Mouse (Mus musculus): ENCODE measurements at regions not wholly inside any gene's neighbourhood (a gene's known extent, or its start where the extent isn't known, plus 50 kb on each side); places are given as distances from the start of the nearest gene placed in this dataset.
"Not testable (repeated sequence)": the region's sequence is repeated elsewhere in the genome, so short reads cannot be mapped to it uniquely, and the experiment has no call there.

DNA sequence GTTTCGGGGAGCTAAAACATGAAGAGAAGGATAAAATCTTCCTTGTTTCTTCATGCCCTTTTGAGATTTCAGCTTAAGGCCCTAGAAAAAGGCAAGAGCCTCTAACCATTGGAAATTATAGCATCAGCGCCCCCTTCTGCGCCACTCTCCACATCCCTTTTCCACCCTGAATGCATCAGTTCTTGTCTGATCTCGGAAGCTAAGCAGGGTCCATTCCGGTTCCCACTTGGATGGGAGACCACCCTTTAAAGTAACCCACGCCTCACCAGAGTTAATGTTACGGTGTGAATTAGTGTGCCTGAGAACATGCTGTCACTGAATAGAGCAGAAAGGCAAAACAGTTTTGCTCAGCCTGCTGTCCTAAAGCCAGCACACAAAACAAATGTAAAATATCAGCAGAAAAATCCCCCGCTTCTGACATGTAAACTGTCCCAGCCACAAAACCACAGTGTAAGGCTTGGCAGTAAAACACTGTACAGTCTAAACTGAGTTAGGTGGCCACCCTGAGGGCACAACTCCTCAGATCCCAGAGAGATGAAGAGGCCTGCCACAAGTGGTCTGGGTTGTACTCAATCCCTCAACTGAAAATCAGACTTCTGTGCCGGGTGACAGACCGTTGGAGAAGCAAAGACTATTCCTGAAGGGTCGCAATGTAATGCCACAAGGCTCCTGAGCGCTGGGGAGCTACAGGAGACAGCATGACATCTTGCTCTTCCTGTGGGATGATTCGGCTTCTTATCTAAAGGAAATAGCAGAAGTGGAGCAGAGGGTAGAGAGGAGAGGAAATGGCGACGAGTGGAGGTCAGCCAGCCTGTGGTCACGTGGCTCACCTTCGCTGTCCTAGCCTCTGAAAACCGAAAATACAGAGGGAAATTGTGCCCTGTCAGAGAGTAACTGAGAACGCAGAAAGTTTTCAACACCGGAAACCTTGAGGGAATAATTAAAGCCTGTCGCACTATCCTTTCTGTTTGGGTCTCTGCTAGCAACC lies 176.2 kb downstream of the Kctd12 start:
- peak in 1 of 2 experiments; percentile 25 for DNase-seq (ENCODE audit: extremely low spot score in 1 of 2, low spot score in 1 of 2)

DNA sequence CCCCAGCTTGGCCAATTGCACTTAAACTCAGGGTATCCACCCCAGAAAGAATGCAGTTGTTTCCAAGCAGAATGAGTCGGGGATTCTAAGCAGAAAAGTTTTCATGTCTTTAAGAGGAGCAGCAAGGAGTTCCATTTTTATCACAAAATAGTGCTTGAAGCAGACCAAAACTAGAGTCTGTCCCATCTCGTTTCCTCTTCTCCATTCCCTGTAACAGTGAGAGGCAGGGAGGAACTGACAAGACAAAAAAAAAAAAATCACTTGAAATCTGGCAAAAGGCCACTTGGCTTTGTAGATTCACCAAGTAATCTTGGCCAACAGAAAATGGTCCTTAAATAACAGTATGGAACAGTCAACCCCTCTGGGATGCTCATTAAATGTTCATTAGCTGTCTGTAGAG lies 186.8 kb downstream of the Kctd12 start:
- no peak for DNase-seq (ENCODE audit: extremely low spot score in 1 of 2, low spot score in 1 of 2)

DNA sequence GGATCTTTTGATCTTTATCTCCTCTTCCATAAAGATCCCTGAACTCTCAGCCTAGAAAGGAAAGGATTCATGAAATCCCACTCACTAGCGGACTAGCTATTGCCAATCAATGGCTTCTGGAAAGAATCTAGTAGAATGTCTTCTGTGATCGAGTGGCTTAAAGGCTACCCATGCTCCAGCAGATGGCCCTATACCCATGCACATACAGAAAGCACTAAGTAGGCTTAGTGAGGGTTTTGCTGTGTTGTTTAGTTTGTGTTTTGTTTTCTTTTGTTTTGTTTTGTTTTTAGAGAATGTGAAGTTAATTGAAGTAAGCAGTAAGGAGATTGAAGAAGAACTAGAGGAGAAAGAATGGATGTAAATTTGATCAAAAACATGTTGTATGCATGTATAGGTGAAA lies 187.5 kb downstream of the Kctd12 start:
- DNase-seq (ENCODE audit: extremely low spot score in 1 of 2, low spot score in 1 of 2): no peak

DNA sequence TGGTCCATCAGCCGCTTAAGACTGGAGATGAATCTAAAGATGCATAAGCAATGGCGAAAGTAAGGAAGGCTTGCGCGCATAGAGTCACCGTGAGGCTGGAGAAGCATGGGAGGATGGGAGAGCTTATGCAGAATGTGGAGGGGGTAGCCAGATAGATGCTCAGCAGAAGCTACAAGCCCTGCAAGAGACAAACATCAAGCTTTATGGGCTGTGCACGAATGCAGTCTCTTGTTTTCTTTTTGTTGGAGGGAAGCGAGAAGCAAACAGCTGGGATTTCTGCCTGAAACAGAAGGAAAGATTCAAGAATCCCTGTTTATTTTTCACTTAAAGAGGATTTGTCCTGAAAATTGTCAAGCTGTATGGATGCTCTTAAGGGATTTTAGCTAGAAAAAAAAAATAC lies 188.7 kb downstream of the Kctd12 start:
- DNase-seq (ENCODE audit: extremely low spot score in 1 of 2, low spot score in 1 of 2): no peak

DNA sequence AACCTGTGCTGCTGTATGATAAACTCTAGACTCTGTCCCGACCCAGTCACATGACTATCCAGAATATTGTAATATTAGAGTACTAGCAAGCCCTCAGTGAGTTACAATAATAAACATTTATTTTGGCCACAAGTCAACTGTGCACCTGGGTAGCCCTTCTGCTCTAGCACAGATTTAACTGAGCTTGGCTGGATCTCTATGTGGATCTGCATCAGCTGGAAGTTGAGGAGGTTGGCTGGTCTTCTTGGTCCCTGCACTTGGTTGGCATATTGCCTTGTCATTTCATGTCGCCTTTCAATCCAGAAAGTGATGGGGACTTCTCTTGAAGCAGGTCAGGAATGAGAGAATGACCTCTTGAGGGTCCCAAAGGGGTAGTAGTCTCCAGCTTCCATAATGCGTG lies 191.5 kb downstream of the Kctd12 start:
- no peak for DNase-seq (ENCODE audit: extremely low spot score in 1 of 2, low spot score in 1 of 2)

DNA sequence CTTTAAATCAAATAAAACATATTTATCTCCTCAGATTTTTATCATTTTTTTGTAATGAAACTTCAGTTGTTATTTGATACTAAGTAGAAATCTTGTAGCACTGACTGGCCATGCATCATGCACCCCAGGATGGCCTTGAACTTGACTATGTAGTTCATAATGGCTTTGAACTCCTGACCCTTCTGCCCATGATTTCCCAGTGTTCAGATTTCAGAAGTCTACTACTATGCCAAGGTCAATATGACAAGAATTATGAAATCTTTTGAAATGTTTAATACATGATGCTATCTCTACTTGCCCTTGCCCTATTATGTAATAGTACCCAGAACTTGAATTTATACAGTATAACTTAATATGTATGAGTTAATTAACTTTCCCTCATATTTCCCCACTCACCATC lies 200.2 kb downstream of the Kctd12 start:
- no peak for DNase-seq (ENCODE audit: extremely low spot score in 1 of 2, low spot score in 1 of 2)

DNA sequence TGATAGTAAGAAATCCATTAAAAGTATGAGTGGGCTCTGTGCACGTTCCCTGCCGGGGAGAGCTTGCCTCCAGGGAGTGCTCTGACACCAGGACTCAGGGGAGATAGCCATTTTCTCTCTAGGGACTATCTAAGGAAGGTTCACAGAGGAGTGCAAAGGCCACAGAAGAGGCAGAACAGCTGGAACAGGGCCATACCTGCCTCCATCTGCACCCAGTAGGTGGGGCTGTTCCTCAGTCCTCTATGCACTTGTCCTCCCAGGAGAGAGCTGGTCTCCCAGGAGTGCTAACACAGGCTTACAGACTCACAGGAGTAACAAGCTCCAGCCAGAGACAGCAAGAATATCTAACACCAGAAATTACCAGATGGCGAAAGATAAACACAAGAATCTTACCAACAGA lies 212.7 kb downstream of the Kctd12 start:
- peak in 1 of 2 experiments; percentile 11 for DNase-seq (ENCODE audit: extremely low spot score in 1 of 2, low spot score in 1 of 2)

DNA sequence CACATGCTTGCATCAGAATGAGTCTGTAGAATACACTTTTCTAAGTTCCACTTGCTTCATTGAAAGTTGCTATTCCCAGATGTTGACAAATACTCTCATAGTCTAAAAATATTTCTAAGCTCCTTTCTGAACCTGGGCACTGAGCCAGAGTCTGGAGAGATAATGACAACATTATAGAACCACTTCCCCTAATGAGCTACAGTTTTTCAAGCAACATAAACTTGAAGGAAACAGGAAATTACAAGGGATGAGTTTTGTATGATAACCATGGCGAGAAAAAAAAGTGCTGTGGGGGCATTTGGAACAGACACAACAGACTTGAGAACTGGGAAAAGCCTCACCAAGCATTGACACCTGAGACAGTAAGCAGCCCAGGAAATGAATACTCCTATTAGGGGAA lies 233.8 kb downstream of the Kctd12 start:
- DNase-seq (ENCODE audit: extremely low spot score in 1 of 2, low spot score in 1 of 2): no peak

DNA sequence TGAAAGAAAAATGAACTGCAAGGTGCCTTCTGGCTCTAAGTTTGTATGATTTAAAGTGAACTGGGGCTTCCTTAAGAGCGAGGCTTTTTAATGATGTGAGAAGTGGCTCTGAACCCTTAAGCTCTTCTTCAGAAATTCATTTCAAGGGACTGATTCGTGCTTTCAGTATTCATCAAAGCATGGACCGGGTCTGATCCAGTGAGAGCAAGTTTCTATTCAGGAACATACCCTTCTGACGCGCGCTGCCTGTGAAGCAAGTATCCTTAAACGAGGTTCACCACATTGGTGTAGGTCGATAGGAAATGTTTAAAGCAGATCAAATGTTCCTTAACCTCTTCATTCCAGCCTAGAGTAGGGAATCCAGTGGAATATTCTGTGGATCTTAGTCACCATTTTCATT lies 240.1 kb downstream of the Kctd12 start:
- DNase-seq (ENCODE audit: extremely low spot score in 1 of 2, low spot score in 1 of 2): no peak

DNA sequence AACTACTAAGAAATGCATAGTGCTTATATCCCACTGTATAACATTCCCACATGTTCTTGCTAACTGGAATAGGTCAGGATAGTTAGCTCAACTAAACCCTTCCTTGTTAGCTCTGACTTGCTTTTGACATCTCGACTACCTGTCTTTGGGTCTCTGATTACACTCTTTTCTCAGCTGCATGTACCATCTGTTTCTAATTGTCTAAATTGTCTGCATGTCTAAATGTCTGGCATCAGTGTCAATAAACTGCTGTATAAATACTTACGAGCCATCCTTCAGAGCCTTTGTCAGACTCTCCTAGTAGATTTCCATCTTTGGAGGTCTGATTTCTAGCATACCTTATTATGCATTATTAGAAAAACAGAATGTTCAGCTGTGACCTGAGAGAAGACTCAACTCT lies 245.8 kb downstream of the Kctd12 start:
- no peak for DNase-seq (ENCODE audit: extremely low spot score in 1 of 2, low spot score in 1 of 2)

DNA sequence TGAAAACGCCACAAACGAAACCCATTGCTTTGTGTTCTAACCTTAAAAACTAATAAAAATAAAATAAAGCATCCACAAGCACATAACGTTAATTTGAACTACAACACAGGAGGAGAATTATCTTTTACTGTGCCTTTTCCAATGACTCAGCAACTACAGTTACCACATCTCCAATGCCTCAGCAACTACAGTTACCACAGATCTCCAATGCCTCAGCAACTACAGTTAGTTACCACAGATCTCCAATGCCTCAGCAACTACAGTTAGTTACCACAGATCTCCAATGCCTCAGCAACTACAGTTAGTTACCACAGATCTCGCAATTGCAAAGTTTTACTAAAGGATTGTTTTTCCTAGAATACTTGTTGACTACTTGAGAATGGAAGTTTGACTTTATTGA lies 248.7 kb downstream of the Kctd12 start:
- not testable (repeated sequence) for DNase-seq (ENCODE audit: extremely low spot score in 1 of 2, low spot score in 1 of 2)

DNA sequence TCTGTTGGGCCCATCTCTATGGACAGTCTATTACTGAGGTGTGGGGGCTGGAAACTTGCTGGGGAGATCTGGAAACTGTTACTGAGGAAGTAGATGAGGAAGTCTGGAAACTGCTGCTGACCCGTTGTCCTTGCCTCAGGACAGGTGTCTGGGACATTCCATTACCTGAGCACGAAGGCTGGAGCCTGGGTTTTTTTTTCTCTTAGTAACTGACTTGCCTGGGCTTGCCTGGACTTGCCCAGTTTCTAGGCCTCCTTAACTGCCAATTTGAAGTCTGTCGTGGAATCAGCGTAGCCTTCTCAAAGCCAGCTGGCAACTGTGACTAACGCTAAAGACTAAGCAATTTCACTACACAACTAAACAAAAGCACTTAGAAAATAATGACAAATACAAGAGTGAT lies 250.7 kb downstream of the Kctd12 start:
- no peak for DNase-seq (ENCODE audit: extremely low spot score in 1 of 2, low spot score in 1 of 2)

DNA sequence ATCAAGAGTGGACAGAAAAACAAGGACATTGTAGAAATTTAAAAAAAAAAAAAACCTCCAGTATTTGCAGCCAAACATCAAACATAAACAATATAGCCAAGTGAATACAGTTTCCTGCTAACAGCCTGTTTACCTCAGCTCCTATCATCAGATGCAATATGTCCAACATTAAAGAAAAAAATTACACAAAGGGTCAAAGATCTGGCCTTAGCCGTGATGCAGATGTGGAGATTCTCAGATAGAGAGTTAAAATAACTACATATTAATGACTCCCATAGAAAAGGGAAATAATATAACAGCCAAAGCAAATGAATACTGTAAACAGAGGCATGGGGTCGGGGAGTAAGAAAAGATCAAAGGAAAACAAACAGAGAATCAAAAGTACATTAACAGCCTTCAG lies 259.8 kb downstream of the Kctd12 start:
- no peak for DNase-seq (ENCODE audit: extremely low spot score in 1 of 2, low spot score in 1 of 2)

DNA sequence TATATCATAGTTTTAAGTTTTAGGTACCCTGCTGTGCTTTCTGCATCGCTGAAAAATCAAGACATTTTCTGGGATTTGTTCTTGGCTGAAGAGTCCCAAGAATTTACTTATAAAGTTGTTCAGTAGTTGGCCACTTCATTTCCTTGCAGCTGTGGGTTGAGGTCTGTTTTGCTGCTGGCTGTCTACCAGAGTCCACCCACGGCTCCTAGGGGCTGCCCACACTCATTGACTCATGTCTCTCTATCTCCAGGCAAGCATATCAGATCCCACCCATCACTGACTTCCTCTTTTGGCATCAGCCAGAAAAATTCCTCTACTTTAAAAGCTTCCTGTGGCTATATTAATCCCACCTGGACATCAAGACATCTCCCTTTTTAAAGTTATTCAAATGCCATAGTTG lies 263.9 kb downstream of the Kctd12 start:
- DNase-seq (ENCODE audit: extremely low spot score in 1 of 2, low spot score in 1 of 2): peak; percentile 25 to 55

DNA sequence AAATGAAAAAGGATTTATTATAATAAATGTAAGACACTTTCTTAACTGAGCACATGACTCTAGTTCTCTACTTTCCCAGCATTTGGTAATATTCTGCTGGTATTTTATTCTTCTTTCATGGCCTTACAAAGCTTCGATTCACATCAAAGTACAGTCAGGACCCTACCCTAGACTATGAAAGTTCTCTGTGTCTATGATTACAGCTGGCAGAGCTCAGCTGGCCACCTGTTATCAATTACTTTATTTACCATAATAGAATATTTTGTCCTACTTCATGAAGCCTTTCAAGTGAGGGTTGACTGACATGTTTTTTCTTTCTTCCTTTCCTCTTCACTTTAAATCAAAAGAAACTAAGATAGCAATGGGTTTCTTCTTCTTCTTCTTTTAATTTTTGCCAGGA lies 269.8 kb downstream of the Kctd12 start:
- DNase-seq (ENCODE audit: extremely low spot score in 1 of 2, low spot score in 1 of 2): no peak

DNA sequence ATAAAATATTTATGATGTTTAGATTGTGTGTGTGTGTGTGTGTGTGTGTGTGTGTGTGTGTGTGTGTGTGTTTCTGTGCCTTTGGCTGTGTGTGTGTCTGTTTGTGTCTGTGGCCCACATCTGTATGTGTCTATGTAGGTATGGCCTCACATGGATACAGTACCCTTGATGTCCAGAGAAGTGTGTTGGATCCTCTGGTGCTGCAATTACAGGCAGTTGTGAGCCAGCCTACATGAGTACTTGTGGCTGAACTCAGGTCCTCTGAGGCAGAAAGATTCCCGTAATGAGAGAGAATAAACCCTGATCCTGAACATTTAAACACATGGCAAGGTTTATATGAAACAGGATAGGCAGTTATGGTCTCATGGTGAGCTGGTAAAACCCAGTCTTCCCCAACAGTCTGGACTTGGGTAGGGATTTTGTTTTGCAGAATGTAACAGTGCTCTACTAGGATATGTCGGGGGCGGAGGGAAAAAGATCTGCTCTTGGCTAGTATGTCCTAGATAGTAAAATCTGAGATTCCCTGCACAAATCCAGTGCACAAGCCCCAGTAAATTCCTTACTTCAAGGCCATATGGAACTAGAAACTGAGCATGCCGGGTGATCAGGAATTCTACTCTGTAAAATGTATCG lies 275.6 kb downstream of the Kctd12 start:
- DNase-seq (ENCODE audit: extremely low spot score in 1 of 2, low spot score in 1 of 2): no peak

DNA sequence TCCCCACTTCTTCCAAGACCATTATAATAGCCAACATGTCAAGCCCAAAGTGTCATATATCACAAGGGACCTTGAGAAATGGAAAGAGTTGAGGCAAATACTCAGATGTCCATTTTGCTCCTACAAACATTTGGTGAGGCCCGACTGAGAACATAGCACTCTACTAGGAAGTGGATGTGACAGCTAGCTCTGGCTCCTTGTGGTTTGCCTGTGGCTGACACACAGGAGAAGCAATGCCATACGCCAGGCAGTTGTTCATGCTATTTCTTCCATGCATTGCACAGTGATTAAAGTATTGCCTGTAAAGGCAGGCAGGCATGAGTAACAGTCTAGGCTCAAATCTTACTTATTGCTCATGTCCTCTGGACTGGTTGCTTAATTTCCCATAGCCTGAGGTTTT lies 281.3 kb downstream of the Kctd12 start:
- no peak for DNase-seq (ENCODE audit: extremely low spot score in 1 of 2, low spot score in 1 of 2)

DNA sequence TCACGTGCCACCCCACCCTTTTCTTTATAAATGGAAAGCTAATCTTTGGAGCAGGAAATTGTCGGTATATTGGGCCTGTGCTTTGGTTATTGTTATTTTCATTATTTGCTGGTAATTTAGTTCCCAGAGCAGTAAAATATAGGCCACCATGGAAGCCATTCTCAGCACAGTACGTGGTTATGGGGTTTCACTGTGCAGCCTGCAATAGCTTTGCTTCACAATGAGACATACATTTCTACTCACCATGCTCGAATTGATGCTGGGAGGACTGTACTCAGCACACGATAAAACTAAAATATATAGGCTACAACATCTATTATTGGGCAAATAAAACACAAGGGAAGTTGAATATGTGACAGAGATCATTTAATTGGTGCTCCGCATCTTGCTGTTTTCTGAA lies 282.0 kb downstream of the Kctd12 start:
- no peak for DNase-seq (ENCODE audit: extremely low spot score in 1 of 2, low spot score in 1 of 2)

DNA sequence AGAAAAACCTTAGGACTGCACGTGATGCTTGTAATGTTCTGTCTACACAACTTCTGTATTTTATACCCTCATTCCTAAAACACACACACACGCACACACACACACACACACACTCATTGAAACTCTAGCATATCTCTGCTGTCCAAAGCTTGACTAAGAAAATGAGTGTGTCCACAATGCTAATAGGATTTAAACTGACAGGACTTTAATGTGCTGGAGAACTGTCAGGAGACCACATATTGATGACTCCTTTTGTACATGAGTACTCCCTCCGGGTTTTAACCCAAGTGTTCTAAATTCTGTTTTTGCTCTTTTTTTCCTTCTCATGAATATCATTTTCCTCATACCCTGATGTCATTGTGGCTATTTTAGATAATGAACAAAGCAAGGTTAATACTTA lies 283.4 kb downstream of the Kctd12 start:
- no peak for DNase-seq (ENCODE audit: extremely low spot score in 1 of 2, low spot score in 1 of 2)

DNA sequence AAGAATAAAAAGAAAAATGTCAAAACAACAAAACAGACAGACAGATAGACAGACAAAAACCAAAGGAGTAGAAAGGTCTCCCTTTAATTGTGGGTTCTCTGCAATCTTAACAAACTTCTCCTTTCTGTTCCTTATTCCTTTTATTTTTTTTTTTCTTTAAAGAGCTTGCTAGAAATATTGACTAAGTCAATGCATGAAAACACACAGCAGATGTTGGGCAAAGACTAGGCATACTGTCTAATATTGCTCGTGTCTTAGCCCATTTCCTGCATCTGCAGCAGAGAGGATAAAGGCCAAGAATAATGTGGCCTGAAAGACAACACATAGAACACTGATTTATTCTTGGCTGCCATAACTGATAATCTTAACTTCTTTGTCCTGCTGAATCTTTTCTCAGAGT lies 295.6 kb downstream of the Kctd12 start:
- DNase-seq (ENCODE audit: extremely low spot score in 1 of 2, low spot score in 1 of 2): no peak

DNA sequence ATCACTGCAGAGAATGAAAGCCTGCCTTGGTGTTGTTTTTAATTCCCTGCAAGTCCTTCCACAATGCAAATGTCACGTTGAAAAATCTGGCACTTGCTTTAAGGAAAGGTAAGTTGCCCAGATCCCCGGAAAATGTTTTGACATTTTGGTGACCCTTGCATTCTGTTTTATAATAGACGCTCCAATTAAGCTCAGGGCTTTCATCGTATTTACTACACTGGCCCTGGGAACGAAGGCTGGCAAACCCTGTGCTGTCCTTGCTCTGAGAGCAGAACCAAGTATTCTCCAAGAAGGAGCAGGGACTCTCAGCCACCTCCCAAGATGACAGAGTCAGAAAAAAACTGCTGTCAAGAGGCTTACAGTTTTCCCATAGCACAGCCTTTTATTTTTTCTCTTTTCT lies 305.9 kb downstream of the Kctd12 start:
- peak in 1 of 2 experiments; percentile 7 for DNase-seq (ENCODE audit: extremely low spot score in 1 of 2, low spot score in 1 of 2)

DNA sequence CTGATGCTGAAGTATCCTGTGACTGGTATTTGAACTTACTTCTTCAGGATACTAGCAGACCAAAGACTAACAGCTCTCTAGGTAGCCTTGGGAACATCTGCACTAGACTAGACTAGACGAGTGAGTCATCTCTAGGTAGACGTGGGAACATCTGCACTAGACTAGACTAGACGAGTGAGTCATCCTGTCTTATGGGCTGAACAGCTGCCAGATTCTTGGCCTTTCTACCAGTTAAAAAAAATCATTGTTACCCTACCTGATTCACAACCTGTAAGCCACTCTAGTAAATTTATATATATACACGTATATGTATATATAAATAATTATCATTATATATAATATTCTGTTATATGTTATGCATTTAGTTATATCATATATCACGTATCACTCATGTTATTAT lies 307.8 kb downstream of the Kctd12 start:
- DNase-seq (ENCODE audit: extremely low spot score in 1 of 2, low spot score in 1 of 2): no peak

Data from frontal cortex, adult 2 months (tissue).